Mouse (Mus musculus) liver, postnatal 0 days (tissue): ENCODE measurements around the gene Ate1. TPM values are rescaled to one million over a fixed set of nuclear protein-coding genes. Genes with fewer than 3 reads are reported as not detected.

Experiments used
- ATAC-seq: fragments of 200-750 bp; cut with Nextera tagmentation; 2 replicates; pipeline ENCODE4 v1.8.0; 2017; ENCODE audit warnings: mild to moderate bottlenecking, moderate library complexity
- DNase-seq: peaks from one replicate; pipeline ENCODE4 v3.0.0-alpha.2; 2016
- H3K27ac ChIP-seq: fragments of 300-500 bp; sonication (generic); 2 replicates; pipeline ENCODE4 v1.5.1; 2014; ENCODE audit warnings: antibody characterized with exemption, moderate library complexity, mild to moderate bottlenecking, low read depth
- H3K27me3 ChIP-seq: fragments of 300-500 bp; sonication (generic); 2 replicates; pipeline ENCODE4 v1.6.1; 2014; ENCODE audit warnings: low read length, control low read depth, mixed read lengths; ENCODE audit not compliant: insufficient read depth
- H3K36me3 ChIP-seq: fragments of 300-500 bp; sonication (generic); replicated peaks from 2 replicates; pipeline ENCODE4 v1.6.1; 2014; ENCODE audit warnings: mild to moderate bottlenecking, control low read depth, low read length, moderate library complexity, mixed read lengths; ENCODE audit not compliant: insufficient read depth
- H3K4me1 ChIP-seq: fragments of 300-500 bp; sonication (generic); 2 replicates; pipeline ENCODE4 v1.6.1; 2014; ENCODE audit warnings: antibody characterized with exemption, mild to moderate bottlenecking, control low read depth; ENCODE audit not compliant: insufficient read depth
- H3K4me2 ChIP-seq: fragments of 300-500 bp; sonication (generic); 2 replicates; pipeline ENCODE4 v1.6.1; 2014; ENCODE audit warnings: low read depth, mild to moderate bottlenecking, low read length, moderate library complexity, mixed read lengths
- H3K4me3 ChIP-seq: fragments of 300-500 bp; sonication (generic); 2 replicates; pipeline ENCODE4 v1.5.1; 2014; ENCODE audit warnings: low read depth, low read length
- H3K9ac ChIP-seq: fragments of 300-500 bp; sonication (generic); replicated peaks from 2 replicates; pipeline ENCODE4 v1.6.1; 2014; ENCODE audit warnings: mild to moderate bottlenecking, moderate library complexity
- H3K9me3 ChIP-seq: fragments of 300-500 bp; sonication (generic); 2 replicates; pipeline ENCODE4 v1.6.1; 2016; ENCODE audit warnings: mild to moderate bottlenecking, control low read depth, low read length, mixed read lengths
- CTCF ChIP-seq: sonication (generic); IDR thresholded peaks from 2 replicates; pipeline ENCODE4 v1.5.1; 2016; ENCODE audit warnings: antibody characterized with exemption, low read depth
- EP300 ChIP-seq: IDR thresholded peaks from 2 replicates; pipeline ENCODE4 v1.6.1; 2016; ENCODE audit warnings: antibody characterized with exemption, low read depth, mild to moderate bottlenecking
- WGBS: fragments of 180-500 bp; shearing (Covaris S2); extraction: QIAGEN DNeasy Blood & Tissue Kit; methylation state at CpG from one replicate; pipeline ENCODE4 v1.1.7; 2014; ENCODE audit not compliant: insufficient replicate concordance; 5-methylcytosine and 5-hydroxymethylcytosine counted together
- polyA plus RNA-seq: library from polyadenylated mRNA; unstranded; fragments of >200 nt; fragmentation: Nextera tagmentation; extraction: Ambion mirVana; gene quantifications from 2 replicates; pipeline ENCODE4 v1.2.1, GENCODE M21; 2015

Gene Ate1
- polyA plus RNA-seq, 1 experiment from 2014 or later = 25.1 TPM

- ATAC-seq (peak; percentile 41; the same call in 1 of the 2 replicates), DNase-seq (no peak)
- H3K4me2 ChIP-seq = no peak overlapping the region
- no peaks in the 10 kb centered on the region for H3K27me3 ChIP-seq
- H3K27ac ChIP-seq = peak overlapping the region; percentile 55
- no peaks in the 10 kb centered on the region for H3K9me3 ChIP-seq
- H3K9ac ChIP-seq = no peak overlapping the region
- no peaks in the 10 kb centered on the region; the same call in 1 of the 2 replicates for H3K36me3 ChIP-seq
- TF ChIP-seq CTCF (no peak), EP300 (no peak)
- WGBS = 75% methylated on average over 4 of the region's 4 CpGs
- peaks cover 5% of the 10 kb centered on the region; the same call in 1 of the 2 replicates for H3K4me1 ChIP-seq
- no peak overlapping the region for H3K4me3 ChIP-seq
These were observed 64.5 kb downstream of the Ate1 start for GRCm38 (mm10) chr7:130455587-130456246.

GRCm38 (mm10) chr7:130454226-130454625 is 65.9 kb downstream of the Ate1 start:
- H3K36me3 ChIP-seq = no peaks in the 10 kb centered on the region; the same call in 1 of the 2 replicates
- no peak overlapping the region for H3K27ac ChIP-seq
- no peaks in the 10 kb centered on the region for H3K9me3 ChIP-seq
- no peak for ATAC-seq
- TF ChIP-seq EP300 (no peak), CTCF (no peak)
- 80% methylated on average over 3 of the region's 3 CpGs for WGBS
- H3K4me1 ChIP-seq = peaks cover 5% of the 10 kb centered on the region; the same call in 1 of the 2 replicates
- no peak overlapping the region for H3K4me3 ChIP-seq
- DNase-seq = no peak
- H3K9ac ChIP-seq = no peak overlapping the region
- no peaks in the 10 kb centered on the region for H3K27me3 ChIP-seq
- H3K4me2 ChIP-seq = no peak overlapping the region

- H3K4me2 ChIP-seq = no peak overlapping the region
- H3K36me3 ChIP-seq = no peaks in the 10 kb centered on the region
- no peak overlapping the region for H3K4me3 ChIP-seq
- no peaks in the 10 kb centered on the region for H3K4me1 ChIP-seq
- DNase-seq (no peak), ATAC-seq (no peak)
- no peaks in the 10 kb centered on the region for H3K9me3 ChIP-seq
- no peaks in the 10 kb centered on the region for H3K27me3 ChIP-seq
- TF ChIP-seq EP300 = no peak
- TF ChIP-seq CTCF = no peak
- no peak overlapping the region for H3K27ac ChIP-seq
- 88% methylated on average over 5 of the region's 5 CpGs for WGBS
- no peak overlapping the region for H3K9ac ChIP-seq
These were observed 84.4 kb downstream of the Ate1 start for GRCm38 (mm10) chr7:130435776-130436175.

GRCm38 (mm10) chr7:130432141-130432540 is 88.0 kb downstream of the Ate1 start:
- Histone ChIP-seq H3K4me3 (no peak overlapping the region), H3K27ac (no peak overlapping the region), H3K27me3 (no peaks in the 10 kb centered on the region), H3K9me3 (no peaks in the 10 kb centered on the region), H3K9ac (no peak overlapping the region), H3K4me1 (no peaks in the 10 kb centered on the region), H3K36me3 (no peaks in the 10 kb centered on the region), H3K4me2 (no peak overlapping the region)
- ATAC-seq (no peak), DNase-seq (no peak)
- TF ChIP-seq CTCF = no peak
- no peak for TF ChIP-seq EP300
- WGBS = 82% methylated on average over 2 of the region's 2 CpGs

- Histone ChIP-seq H3K27ac (no peak overlapping the region), H3K4me3 (no peak overlapping the region), H3K9ac (no peak overlapping the region), H3K4me2 (no peak overlapping the region), H3K4me1 (no peaks in the 10 kb centered on the region), H3K36me3 (peaks cover 4% of the 10 kb centered on the region), H3K9me3 (no peaks in the 10 kb centered on the region), H3K27me3 (no peaks in the 10 kb centered on the region)
- DNase-seq (no peak), ATAC-seq (no peak)
- 49% methylated on average over 5 of the region's 5 CpGs for WGBS
- TF ChIP-seq CTCF = no peak
- TF ChIP-seq EP300 = no peak
These were observed 93.6 kb downstream of the Ate1 start for GRCm38 (mm10) chr7:130426586-130426985.

- no peaks in the 10 kb centered on the region for H3K9me3 ChIP-seq
- no peak overlapping the region for H3K27ac ChIP-seq
- TF ChIP-seq EP300 = no peak
- WGBS = 79% methylated on average over 2 of the region's 2 CpGs
- no peaks in the 10 kb centered on the region for H3K4me1 ChIP-seq
- no peak overlapping the region for H3K4me2 ChIP-seq
- DNase-seq (no peak), ATAC-seq (no peak)
- no peaks in the 10 kb centered on the region for H3K27me3 ChIP-seq
- no peak overlapping the region for H3K4me3 ChIP-seq
- H3K36me3 ChIP-seq = peaks cover 4% of the 10 kb centered on the region
- H3K9ac ChIP-seq = no peak overlapping the region
These were observed 94.2 kb downstream of the Ate1 start for GRCm38 (mm10) chr7:130425991-130426390.

- peaks cover 6% of the 10 kb centered on the region for H3K36me3 ChIP-seq
- H3K9ac ChIP-seq = no peak overlapping the region
- no peak overlapping the region for H3K4me2 ChIP-seq
- no peaks in the 10 kb centered on the region for H3K27me3 ChIP-seq
- WGBS = 80% methylated on average over 1 of the region's 1 CpGs
- no peak for DNase-seq
- no peak overlapping the region for H3K27ac ChIP-seq
- no peak overlapping the region for H3K4me3 ChIP-seq
- no peak for TF ChIP-seq EP300
- no peak for TF ChIP-seq CTCF
- H3K9me3 ChIP-seq = no peaks in the 10 kb centered on the region
- no peak for ATAC-seq
- 0 out of 2 replicates have a peak, but pooled peaks cover 2% of the 10 kb centered on the region for H3K4me1 ChIP-seq
These were observed 100.2 kb downstream of the Ate1 start for GRCm38 (mm10) chr7:130419961-130420360.
